Mouse (Mus musculus) brain, embryonic 14.5 days (tissue): ENCODE results near the gene Krt2.

Experiments
- CTCF ChIP-seq: fragments of 200-500 bp; IDR thresholded peaks from 2 replicates; pipeline ENCODE4 v1.5.1; 2012; ENCODE audit warnings: inconsistent platforms, mild to moderate bottlenecking, moderate library complexity, borderline replicate concordance; ENCODE audit not compliant: insufficient read depth, insufficient read length; ENCODE audit errors: extremely low read depth
- POLR2A ChIP-seq: fragments of 200-500 bp; IDR thresholded peaks from 2 replicates; pipeline ENCODE4 v1.6.1; 2012; ENCODE audit warnings: mild to moderate bottlenecking, inconsistent platforms, borderline replicate concordance; ENCODE audit not compliant: poor library complexity, insufficient read depth, insufficient read length, severe bottlenecking; ENCODE audit errors: extremely low read depth

GRCm38 (mm10) chr15:101854294-101854693 is 36.3 kb upstream of the Krt2 start:
- TF ChIP-seq POLR2A (no peak), CTCF (no peak)
